Mouse (Mus musculus) left cerebral cortex, postnatal 10 days (tissue): ENCODE results near the gene 1110032F04Rik. TPM values are rescaled to one million over a fixed set of nuclear protein-coding genes. Genes with fewer than 3 reads are reported as not detected.

Source experiments
- DNase-seq, 2 experiments: peaks; one replicate each; pipeline ENCODE4 v3.0.0; 2021 to 2022; ENCODE audit warnings: low spot score in 2 of 2, mixed read lengths in 1 of 2; ENCODE audit errors: extremely low spot score in 1 of 2
- intact Hi-C: fragments of 180-260 bp; cut with DNase I; formaldehyde crosslinking; loops from one replicate; pipeline ENCODE4 v1.15.1; 2025
- total RNA-seq, 2 experiments: library from RNA; stranded (reverse); gene quantifications; 2 replicates each; pipeline ENCODE4 v1.2.3; 2021

The 1110032F04Rik gene
- 10 to 100 TPM; 11.2 to 11.4 TPM for total RNA-seq

DNA sequence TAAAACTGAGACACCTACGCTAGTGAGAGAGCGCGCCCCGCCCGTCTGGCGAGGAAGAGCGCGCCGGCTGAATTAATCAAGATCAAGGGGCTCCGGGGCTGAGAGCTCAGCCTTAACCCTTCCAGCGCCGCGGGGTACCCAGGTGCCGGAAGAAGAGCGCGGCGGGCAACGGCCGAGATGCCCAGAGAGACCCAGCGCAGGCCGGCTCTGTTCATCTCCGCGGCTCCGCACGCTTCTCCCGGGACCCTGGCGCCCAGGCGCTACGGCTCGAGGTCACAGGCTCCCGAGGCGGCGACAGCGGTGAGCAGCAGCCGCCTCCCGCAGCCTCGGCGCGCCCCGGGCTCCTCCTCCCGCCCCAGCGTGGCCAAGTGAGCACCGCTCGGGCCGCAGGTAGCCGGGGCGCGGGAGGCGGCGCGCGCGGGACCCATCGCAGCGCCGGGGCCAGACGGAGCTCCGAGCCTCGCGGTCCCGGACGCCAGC lies at the start of gene 1110032F04Rik:
Gene 1110032F04Rik (plus strand): TSS at position 376 of the 480 bp plus-strand sequence.
- intact Hi-C loops, result loop anchor here (5.0 kb wide), 2 partner anchors 73 to 107 kb away; no protein-coding TSS in a partner anchor
- peak in 1 of 2 experiments; percentile 66 for DNase-seq

- intact Hi-C loops, result no loop called here
- DNase-seq, result no peak
Observed at GRCm38 (mm10) chr3:68821406-68821805, 48.0 kb upstream of the 1110032F04Rik start.

DNA sequence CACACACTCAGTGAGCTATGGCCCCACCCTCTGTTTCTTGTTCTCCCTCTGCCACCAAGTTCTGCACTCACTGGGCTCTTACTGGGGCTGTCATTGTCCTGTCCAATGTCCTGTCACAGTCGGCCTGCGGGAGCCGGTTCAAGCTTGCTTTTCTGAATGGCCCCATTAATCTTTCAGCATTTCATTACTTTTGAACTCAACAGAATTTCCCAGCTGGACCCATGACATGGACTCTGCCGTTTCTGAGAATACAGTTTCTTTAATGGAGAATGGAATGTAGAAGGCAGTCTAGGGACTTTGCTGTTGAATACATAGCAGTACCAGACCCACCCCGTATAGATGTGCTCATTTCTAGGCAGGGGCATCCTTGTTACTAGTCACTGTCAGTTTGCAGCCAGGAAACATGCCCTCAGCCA lies 47.5 kb upstream of the 1110032F04Rik start:
- intact Hi-C loops, result no loop called here
- no peak for DNase-seq

DNA sequence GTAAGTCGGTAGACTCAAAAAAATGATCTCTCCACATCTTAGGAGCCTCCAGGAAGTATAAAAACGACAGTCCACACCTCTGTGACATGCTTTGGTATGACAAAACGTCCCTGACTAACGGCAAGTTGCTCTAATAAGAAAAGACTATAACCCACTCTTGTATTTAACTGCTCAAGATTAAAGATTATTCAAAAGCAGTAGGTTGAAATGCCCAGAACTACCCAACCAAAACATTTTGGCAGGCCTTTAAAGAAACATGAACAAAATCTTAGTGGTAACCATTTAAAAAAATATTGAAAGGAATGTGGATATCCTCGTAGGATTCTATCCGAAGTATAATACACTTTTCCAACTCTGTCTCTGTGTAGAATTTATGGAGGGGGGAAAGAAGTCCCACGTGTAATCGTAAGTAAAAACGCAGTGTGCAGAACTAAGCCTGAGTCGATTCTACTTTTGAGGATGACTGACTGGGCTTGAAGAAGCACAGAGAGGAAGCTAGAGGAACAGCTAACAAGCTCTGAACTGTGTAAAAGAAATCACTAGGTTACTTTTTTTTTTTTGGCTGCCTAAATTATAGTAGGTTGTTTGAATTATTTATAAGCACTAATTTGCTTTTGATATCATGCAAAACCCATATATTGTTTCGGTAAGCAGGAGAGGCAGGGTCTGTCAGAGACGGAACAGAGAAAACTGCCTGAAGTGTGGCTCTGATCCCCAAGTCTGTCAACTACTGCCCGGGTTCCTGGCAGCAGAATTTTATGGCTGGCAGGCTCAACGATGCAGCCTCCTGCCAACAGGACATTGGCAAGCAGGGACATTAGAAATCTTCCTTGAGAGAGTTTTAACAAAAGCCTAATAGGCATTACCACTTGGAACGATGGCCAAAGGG lies 45.3 kb upstream of the 1110032F04Rik start:
- intact Hi-C loops, result no loop called here
- peak in 1 of 2 experiments; percentile 68 for DNase-seq

DNA sequence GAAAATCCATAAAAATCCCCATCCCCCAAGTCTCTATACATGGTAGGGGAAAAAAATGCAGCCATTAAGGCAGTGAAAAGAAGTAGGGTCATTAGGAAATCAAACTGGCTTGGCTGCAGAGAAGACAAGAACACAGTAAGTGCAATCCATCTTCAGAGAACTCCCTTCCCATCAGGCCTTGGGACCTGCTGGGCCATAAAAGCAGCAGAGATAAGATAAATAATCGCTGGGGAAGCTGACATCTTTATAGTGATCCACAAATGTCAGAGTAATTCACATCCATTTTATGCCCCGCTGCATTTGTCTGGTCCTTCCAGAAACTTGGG lies 44.7 kb upstream of the 1110032F04Rik start:
- no peak for DNase-seq
- intact Hi-C loops, result no loop called here

- DNase-seq, result no peak
- intact Hi-C loops, result no loop called here
Observed at GRCm38 (mm10) chr3:68825151-68825550, 44.2 kb upstream of the 1110032F04Rik start.

GRCm38 (mm10) chr3:68827671-68828070 lies 41.7 kb upstream of the 1110032F04Rik start:
- intact Hi-C loops, result no loop called here
- no peak for DNase-seq

DNA sequence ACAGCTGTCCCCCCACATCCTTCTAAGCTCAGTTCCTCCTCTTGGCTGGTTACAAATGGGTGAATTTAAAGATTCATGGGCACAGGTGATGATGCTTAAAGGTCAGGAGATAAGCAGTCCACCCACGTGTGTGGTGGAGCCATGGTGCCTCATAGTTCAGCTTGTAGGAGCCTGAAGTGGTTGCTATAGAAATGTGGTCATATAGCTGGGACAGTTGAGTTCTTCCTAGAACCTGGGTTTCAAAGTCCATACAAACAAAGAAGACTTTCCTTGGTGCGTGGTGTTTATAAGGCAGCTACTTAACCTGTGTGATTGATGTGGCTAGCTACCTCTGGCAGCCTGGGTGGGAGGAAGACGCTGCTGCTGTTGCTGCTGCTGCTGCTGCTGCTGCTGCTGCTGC lies 39.4 kb upstream of the 1110032F04Rik start:
- intact Hi-C loops, result no loop called here
- no peak for DNase-seq

DNA sequence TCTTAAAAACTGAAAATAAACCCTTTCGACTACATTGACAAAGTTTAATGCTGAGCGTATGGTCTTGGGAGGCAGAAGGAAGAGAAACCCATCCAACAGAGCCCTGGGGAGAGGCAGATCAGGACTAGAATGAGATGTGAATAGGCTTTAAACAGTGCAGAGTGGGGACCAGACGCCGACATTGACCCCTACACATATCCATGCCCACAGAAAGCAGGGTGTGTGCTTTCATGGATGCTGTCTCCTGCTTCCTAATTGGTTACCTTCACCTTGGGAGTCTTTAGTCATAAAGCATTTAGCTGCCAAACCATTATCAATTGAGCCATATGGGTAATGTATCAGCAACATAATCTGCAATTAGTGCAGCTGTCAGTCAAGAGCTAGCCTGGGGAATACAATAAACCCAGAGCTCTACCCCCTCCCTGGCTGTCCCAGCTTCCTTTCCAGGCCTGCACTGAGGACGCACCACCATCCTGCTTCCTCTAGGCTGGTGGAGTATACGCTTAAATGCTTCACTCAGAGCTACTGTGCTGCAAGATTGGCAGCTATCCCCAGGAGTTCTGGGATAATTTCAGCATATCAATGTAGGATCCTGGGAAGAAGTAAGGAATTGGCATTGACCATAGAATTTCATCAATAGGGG lies 32.4 kb upstream of the 1110032F04Rik start:
- intact Hi-C loops, result no loop called here
- no peak for DNase-seq

- intact Hi-C loops, result no loop called here
- no peak for DNase-seq
Observed at GRCm38 (mm10) chr3:68840206-68840605, 29.2 kb upstream of the 1110032F04Rik start.

GRCm38 (mm10) chr3:68844025-68844424 lies 25.4 kb upstream of the 1110032F04Rik start:
- DNase-seq, result no peak
- intact Hi-C loops, result no loop called here

DNA sequence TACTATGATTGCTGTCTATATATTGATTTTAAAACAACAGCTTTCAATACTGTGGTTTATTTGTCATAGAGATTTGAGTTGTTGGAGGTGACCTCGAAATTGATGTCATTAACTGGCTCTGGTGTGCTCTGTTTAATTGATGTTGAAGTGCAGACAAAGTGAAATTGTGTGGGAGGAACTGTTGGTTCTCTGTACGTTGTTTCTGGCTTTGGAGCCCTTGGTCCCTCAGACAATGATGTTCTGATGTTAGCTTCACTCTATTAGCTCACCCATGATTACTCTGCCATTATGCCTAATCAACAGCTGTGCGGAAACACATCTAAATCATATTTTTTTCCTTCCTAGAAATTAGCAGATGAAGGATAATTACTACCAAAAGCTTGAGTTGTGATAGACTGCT lies 21.1 kb upstream of the 1110032F04Rik start:
- intact Hi-C loops, result no loop called here

GRCm38 (mm10) chr3:68852414-68852813 lies 17.0 kb upstream of the 1110032F04Rik start:
- intact Hi-C loops, result no loop called here
- no peak for DNase-seq

More for the DNA sequence above, 21.1 kb upstream of the 1110032F04Rik start:
- no peak for DNase-seq

DNA sequence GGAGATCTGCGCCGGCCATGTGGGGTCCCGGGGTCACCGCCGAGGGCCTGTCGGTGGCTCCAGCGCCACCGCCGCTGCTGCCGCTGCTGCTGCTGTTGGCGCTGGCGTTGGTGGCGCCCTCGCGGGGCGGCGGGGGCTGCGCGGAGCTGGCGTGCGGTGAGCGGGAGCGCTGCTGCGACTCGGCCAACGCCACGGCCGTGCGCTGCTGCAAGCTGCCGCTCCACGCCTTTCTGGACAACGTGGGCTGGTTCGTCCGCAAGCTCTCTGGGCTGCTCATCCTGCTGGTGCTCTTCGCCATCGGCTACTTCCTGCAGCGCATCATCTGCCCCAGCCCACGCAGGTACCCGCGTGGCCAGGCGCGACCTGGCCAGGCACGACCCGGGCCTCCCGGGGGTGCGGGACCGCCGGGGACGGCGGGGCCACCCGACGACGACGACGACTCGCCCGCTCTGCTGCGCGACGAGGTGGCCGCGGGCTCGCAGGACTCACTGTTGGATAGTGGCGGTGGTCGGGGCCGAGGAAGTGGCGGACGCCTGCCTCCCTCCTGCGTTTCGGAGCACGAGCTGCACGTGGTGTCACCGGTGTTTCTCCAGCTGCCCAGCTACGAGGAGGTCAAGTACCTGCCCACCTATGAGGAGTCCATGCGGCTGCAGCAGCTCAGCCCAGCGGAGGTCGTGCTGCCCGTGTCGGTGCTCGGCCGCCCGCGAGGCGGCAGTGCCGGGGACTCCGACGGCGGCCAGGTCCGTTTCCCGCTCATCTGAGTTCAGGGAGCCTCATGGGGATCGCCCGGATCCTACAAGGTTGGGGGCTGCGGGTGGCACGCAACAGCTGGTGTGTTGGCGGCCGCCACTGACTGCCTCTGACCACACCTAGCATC lies 543 bp downstream of the 1110032F04Rik start:
- DNase-seq, result peak in 1 of 2 experiments; percentile 55
- intact Hi-C loops, result loop anchor here (5.0 kb wide), 2 partner anchors 72 to 108 kb away; no protein-coding TSS in a partner anchor

- DNase-seq, result no peak
- intact Hi-C loops, result no loop called here
Observed at GRCm38 (mm10) chr3:68870568-68870950, 1.2 kb downstream of the 1110032F04Rik start.

DNA sequence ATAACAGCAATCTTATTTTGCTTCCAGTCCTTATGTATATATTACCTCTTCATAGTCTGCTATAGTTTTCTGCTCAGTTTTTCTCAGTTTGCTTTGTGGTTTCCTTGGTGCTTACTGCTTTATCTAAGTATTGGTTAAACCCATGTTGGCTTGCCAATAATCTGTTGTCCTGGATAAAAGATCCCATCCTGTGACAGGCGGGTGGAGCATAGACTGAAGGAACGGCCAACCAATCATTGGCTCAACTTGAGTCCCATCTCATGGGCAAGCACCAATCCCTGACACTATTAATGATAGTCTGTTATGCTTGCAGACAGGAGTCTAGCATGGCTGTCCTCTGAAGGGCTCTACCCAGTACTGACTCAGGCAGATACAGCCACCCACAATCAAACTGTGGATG lies 4.7 kb downstream of the 1110032F04Rik start:
- intact Hi-C loops, result no loop called here
- DNase-seq, result no peak

- no peak for DNase-seq
- intact Hi-C loops, result no loop called here
Observed at GRCm38 (mm10) chr3:68886845-68887244, 17.5 kb downstream of the 1110032F04Rik start.

DNA sequence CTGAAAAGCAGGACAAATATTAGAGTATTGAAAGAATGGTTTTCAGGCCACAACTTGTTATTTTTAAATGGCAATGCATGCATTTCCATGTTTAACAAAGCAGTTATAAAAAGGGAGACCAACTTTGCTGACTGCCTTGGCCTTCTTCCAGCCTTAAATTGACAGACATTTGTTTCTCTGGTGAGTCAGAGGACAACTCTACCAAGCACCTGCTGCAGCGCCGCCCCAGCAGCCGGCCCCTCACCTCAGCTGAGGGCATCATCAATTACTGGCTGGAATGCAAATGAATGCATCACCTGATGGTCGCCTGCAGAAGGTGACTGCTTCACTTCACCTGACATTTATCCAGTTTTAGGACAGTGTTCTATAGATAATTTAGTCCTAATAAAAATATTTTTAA lies 26.0 kb downstream of the 1110032F04Rik start:
- intact Hi-C loops, result no loop called here
- peak in 1 of 2 experiments; percentile 5 for DNase-seq

- intact Hi-C loops, result no loop called here
Observed at GRCm38 (mm10) chr3:68897154-68897553, 27.8 kb downstream of the 1110032F04Rik start.

More at GRCm38 (mm10) chr3:68897154-68897553, 27.8 kb downstream of the 1110032F04Rik start:
- DNase-seq, result no peak
